Comparison of ENCODE assay signal across 15 mouse cellular contexts in the genomic region with DNA sequence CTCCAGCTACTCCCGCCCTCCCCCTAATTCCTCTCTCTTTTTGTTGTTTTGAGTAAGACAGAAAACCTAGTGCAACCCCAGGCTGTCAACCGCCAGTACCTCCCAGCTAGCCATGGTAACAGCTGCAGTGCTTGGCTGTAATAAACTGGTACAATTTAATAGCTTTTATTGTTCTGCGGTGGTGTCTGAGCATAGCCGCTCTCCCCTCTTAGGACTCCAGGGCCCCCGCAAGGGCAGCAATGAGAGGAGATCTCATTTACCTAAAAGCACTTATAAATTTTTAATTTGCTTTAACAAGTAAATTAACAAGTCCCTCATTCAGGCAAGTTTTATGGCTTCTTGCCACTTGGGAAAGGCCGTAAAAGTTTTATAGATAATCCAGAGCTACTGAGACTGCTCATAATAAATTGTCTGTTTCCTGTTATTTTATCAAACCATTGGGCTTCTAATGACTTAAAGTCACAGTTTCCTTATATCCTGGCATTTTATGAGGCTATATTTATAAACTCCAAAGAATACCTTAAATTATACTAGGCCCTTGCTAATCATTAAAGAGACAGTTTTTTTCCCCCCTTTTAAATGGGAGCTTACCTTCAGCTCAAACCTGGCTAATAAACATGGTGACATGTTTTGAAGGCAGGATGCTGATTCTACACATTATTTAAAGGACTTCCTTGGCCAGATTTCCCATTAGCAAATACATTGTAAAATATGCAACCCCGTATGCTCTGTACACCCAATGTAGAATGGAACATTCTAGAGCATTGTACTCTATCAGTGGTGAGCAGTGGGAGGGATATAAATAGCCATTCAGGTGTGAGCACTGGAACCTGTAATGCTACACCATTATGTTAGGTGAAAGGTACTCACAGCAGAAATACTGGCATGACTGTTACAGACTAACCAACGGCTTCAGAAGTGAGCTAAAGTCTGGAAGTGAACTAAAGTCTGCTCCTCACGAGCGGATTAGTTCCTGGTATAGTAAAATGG.
DNase-seq lines count a peak whose midpoint lies in the region; ATAC-seq and TF ChIP-seq lines count a peak whose summit lies in the region.
"Had no signal": no experiment of that assay in that cellular context is flagged by ENCODE, and none has a peak within 500 bp of the region (broad histone marks: within the 10 kb centered on the region; RNA-seq: fewer than 3 reads in every experiment).

No protein-coding gene starts in this region.

- ATAC-seq in intestine, embryonic 15.5 days, result peak; percentile 90
- ATAC-seq in neural tube, embryonic 13.5 days (ENCODE audit: low read depth), result peak; percentile 90

- H3K4me3 ChIP-seq in kidney, adult 2 months (ENCODE audit: insufficient read depth, low read depth, low read length), result no peak overlapping the region
- no peak overlapping the region for H3K4me3 ChIP-seq in intestine, embryonic 15.5 days (replicated peaks)
- H3K4me3 ChIP-seq in neural tube, embryonic 13.5 days, result no peak overlapping the region
- H3K4me3 ChIP-seq: embryonic facial prominence, embryonic 15.5 days; lung, embryonic 15.5 days; megakaryocyte, embryonic 14.5 days; stomach, embryonic 15.5 days had no signal

- H3K4me2 ChIP-seq in intestine, embryonic 15.5 days (replicated peaks), result peak overlapping the region; percentile 22
- no peak overlapping the region for H3K4me2 ChIP-seq in neural tube, embryonic 13.5 days
- H3K4me2 ChIP-seq: embryonic facial prominence, embryonic 15.5 days; lung, embryonic 15.5 days; stomach, embryonic 15.5 days had no signal

- WGBS in kidney, adult 2 months, result 46% methylated on average over 10 of the region's 10 CpGs
- WGBS in intestine, embryonic 15.5 days, result 47% methylated on average over 10 of the region's 10 CpGs
- whole genome bisulfite sequencing in neural tube, embryonic 13.5 days, result 35% methylated on average over 10 of the region's 10 CpGs

- TF ChIP-seq CTCF in kidney, adult 2 months (conservative IDR thresholded peaks at IDR 0.05; ENCODE audit: insufficient read depth, insufficient read length, low read depth, low read length), result no peak

- no peaks in the 10 kb centered on the region for H3K27me3 ChIP-seq in kidney, adult 2 months (replicated peaks; ENCODE audit: control insufficient read depth, insufficient read depth, low read length)
- no peaks in the 10 kb centered on the region for H3K27me3 ChIP-seq in intestine, embryonic 15.5 days (replicated peaks)
- peaks cover 3% of the 10 kb centered on the region for H3K27me3 ChIP-seq in neural tube, embryonic 13.5 days
- H3K27me3 ChIP-seq: embryonic facial prominence, embryonic 15.5 days; lung, embryonic 15.5 days; stomach, embryonic 15.5 days had no signal

- no peaks in the 10 kb centered on the region for H3K9me3 ChIP-seq in intestine, embryonic 15.5 days
- no peaks in the 10 kb centered on the region for H3K9me3 ChIP-seq in neural tube, embryonic 13.5 days
- H3K9me3 ChIP-seq: embryonic facial prominence, embryonic 15.5 days; lung, embryonic 15.5 days; stomach, embryonic 15.5 days had no signal

- H3K36me3 ChIP-seq in kidney, adult 2 months (ENCODE audit: control insufficient read depth, insufficient read depth, low read length), result no peaks in the 10 kb centered on the region
- H3K36me3 ChIP-seq in intestine, embryonic 15.5 days, result no peaks in the 10 kb centered on the region
- H3K36me3 ChIP-seq in neural tube, embryonic 13.5 days, result no peaks in the 10 kb centered on the region
- H3K36me3 ChIP-seq: embryonic facial prominence, embryonic 15.5 days; lung, embryonic 15.5 days; stomach, embryonic 15.5 days had no signal

- peaks cover 8% of the 10 kb centered on the region for H3K4me1 ChIP-seq in kidney, adult 2 months (ENCODE audit: control insufficient read depth, insufficient read depth, low read length)
- peaks cover 10% of the 10 kb centered on the region; the same call in 1 of the 2 replicates for H3K4me1 ChIP-seq in intestine, embryonic 15.5 days (replicated peaks)
- peaks cover 44% of the 10 kb centered on the region for H3K4me1 ChIP-seq in neural tube, embryonic 13.5 days (replicated peaks)
- H3K4me1 ChIP-seq: stomach, embryonic 15.5 days had no signal

- no peak for TF ChIP-seq POLR2A in kidney, adult 2 months (IDR thresholded peaks at IDR 0.05; ENCODE audit: low read depth, low read length)

- peak; percentile 30 for DNase-seq in kidney, adult 2 months
- DNase-seq in kidney, adult 9 months, result no peak
- peak; percentile 27 to 53 for DNase-seq in kidney, postnatal 4 days
- DNase-seq in right cerebral cortex, postnatal 14 days, result no peak
- no peak for DNase-seq in layer of hippocampus, adult 9-11 months
- DNase-seq: cerebellum, adult 9-10 months; layer of hippocampus, postnatal 36 days; liver; thymus, postnatal 25 days had no signal

- H3K9ac ChIP-seq in intestine, embryonic 15.5 days, result no peak overlapping the region
- H3K9ac ChIP-seq in neural tube, embryonic 13.5 days, result no peak overlapping the region
- H3K9ac ChIP-seq: embryonic facial prominence, embryonic 15.5 days; lung, embryonic 15.5 days; stomach, embryonic 15.5 days had no signal

- H3K27ac ChIP-seq in kidney, adult 2 months (ENCODE audit: insufficient read depth, low read depth, low read length), result peak overlapping the region; percentile 47; the same call in 1 of the 2 replicates
- peak overlapping the region; percentile 36 for H3K27ac ChIP-seq in intestine, embryonic 15.5 days
- peak overlapping the region; percentile 57; the same call in 1 of the 2 replicates for H3K27ac ChIP-seq in neural tube, embryonic 13.5 days (replicated peaks)
- H3K27ac ChIP-seq: embryonic facial prominence, embryonic 15.5 days; lung, embryonic 15.5 days; stomach, embryonic 15.5 days had no signal

Comparison
In these comparisons a context has a peak if more than half of its experiments do, and no peak if none do; other contexts are left out.
1. DNase-seq: peak in kidney, adult 2 months (single experiment) and kidney, postnatal 4 days (2 of 2); none in kidney, adult 9 months (single experiment), right cerebral cortex, postnatal 14 days (single experiment) and layer of hippocampus, adult 9-11 months (single experiment).
2. Peak in every context shown above with its lines, with median percentiles within 50 percentile points of each other: H3K27ac ChIP-seq.